Mouse (Mus musculus): ENCODE data around the gene Gpr119. TPM values are rescaled to one million over a fixed set of nuclear protein-coding genes. Genes with fewer than 3 reads are reported as not detected.

Gpr119 gene
- polyA plus RNA-seq (2015; fragmentation: Nextera tagmentation; extraction: Ambion mirVana), result not detected in 2 replicates

- H3K4me3 ChIP-seq, result no peak within 1 kb of the TSS
Measured at GRCm38 (mm10) chrX:48674171-48674570, at the start of gene Gpr119. Gpr119 (minus strand) TSS chrX:48674478.

GRCm38 (mm10) chrX:48712846-48713245 is 38.6 kb upstream of the Gpr119 start:
- Histone ChIP-seq H3K4me1 (no peaks in the 10 kb centered on the region), H3K27ac (no peak overlapping the region), H3K4me2 (replicated peaks) (no peak overlapping the region), H3K27me3 (no peaks in the 10 kb centered on the region), H3K9me3 (no peaks in the 10 kb centered on the region), H3K9ac (no peak overlapping the region), H3K4me3 (no peak overlapping the region), H3K36me3 (peaks cover 20% of the 10 kb centered on the region)
- ATAC-seq (ENCODE audit: low FRiP score, low read depth), result no peak
- 85% methylated on average over 8 of the region's 8 CpGs for WGBS

More at GRCm38 (mm10) chrX:48674171-48674570, at the start of gene Gpr119:
- Histone ChIP-seq H3K36me3 (no peaks in the 10 kb centered on the region), H3K9ac (no peak within 1 kb of the TSS), H3K27ac (no peak within 1 kb of the TSS), H3K4me2 (replicated peaks) (no peak within 1 kb of the TSS), H3K4me1 (no peaks in the 10 kb centered on the region), H3K27me3 (no peaks in the 10 kb centered on the region), H3K9me3 (no peaks in the 10 kb centered on the region)
- no peak for ATAC-seq (ENCODE audit: low FRiP score, low read depth)
- 69% methylated on average over 4 of the region's 4 CpGs for WGBS

DNA sequence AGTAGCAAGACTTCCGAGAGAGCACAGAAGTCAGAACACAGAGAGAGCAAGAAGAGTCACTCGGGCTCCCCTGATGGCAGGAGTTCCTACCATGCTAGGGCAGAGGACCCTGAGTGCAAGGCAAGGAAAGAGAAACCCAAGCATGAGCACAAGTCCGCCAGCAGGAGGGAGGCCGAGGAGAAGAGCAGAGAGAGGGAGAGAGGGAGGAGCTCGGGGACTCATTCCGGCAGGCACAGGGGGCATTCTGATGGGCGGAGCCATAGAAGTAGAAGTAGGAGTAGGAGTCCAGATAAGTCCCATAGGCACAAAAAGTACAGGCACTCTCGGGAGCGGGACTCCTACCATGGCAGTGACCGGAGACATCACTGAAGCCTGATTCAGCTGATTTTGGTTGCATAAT is 35.4 kb upstream of the Gpr119 start:
- Histone ChIP-seq H3K4me2 (replicated peaks) (no peak overlapping the region), H3K9me3 (no peaks in the 10 kb centered on the region), H3K4me1 (no peaks in the 10 kb centered on the region), H3K9ac (no peak overlapping the region), H3K27ac (no peak overlapping the region), H3K4me3 (no peak overlapping the region), H3K27me3 (no peaks in the 10 kb centered on the region), H3K36me3 (peaks cover 20% of the 10 kb centered on the region)
- ATAC-seq (ENCODE audit: low FRiP score, low read depth), result no peak
- 91% methylated on average over 10 of the region's 10 CpGs for WGBS

GRCm38 (mm10) chrX:48694864-48695371 is 20.6 kb upstream of the Gpr119 start, which contains the start of gene Rbmx2:
Rbmx2 (plus strand) TSS chrX:48695004.
- H3K4me2 ChIP-seq (replicated peaks), result peak within 1 kb of the TSS; percentile 66
- H3K27me3 ChIP-seq, result no peaks in the 10 kb centered on the region
- H3K27ac ChIP-seq, result no peak within 1 kb of the TSS
- peaks cover 10% of the 10 kb centered on the region for H3K4me1 ChIP-seq
- no peaks in the 10 kb centered on the region for H3K9me3 ChIP-seq
- peaks cover 6% of the 10 kb centered on the region for H3K36me3 ChIP-seq
- ATAC-seq (ENCODE audit: low FRiP score, low read depth), result peak; percentile 98
- WGBS, result 14% methylated on average over 40 of the region's 42 CpGs
- peak within 1 kb of the TSS; percentile 59 for H3K4me3 ChIP-seq
- peak within 1 kb of the TSS; percentile 67 for H3K9ac ChIP-seq

DNA sequence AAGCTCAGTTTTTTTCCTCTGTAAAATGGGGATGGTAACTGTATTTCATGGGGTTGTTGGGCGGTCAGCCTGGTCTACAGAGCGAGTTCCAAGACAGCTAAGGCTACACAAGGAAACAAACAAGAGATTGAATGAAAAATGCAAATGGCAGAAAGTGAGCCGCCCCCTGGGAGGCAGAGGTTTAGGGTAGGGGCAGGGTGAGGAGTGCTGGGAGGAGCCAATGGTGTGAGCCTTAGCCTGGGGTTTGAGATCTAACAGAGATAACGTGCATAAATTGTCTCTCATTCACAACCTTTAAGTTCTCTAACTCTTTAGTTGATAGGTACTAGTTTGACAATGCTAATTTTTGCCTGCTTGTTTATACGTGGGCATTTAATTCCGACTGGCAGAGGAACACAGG is 20.2 kb upstream of the Gpr119 start:
- Histone ChIP-seq H3K4me2 (replicated peaks) (peak overlapping the region; percentile 59), H3K4me3 (peak overlapping the region; percentile 59), H3K27ac (no peak overlapping the region), H3K4me1 (peaks cover 10% of the 10 kb centered on the region), H3K9me3 (no peaks in the 10 kb centered on the region), H3K9ac (no peak overlapping the region), H3K27me3 (no peaks in the 10 kb centered on the region), H3K36me3 (peaks cover 6% of the 10 kb centered on the region)
- ATAC-seq (ENCODE audit: low FRiP score, low read depth), result peak; percentile 86
- WGBS, result 23% methylated on average over 6 of the region's 6 CpGs

GRCm38 (mm10) chrX:48683857-48684256 is 9.6 kb upstream of the Gpr119 start:
- Histone ChIP-seq H3K36me3 (no peaks in the 10 kb centered on the region), H3K4me2 (replicated peaks) (no peak overlapping the region), H3K9me3 (no peaks in the 10 kb centered on the region), H3K9ac (no peak overlapping the region), H3K27me3 (no peaks in the 10 kb centered on the region), H3K4me1 (no peaks in the 10 kb centered on the region), H3K27ac (no peak overlapping the region), H3K4me3 (no peak overlapping the region)
- ATAC-seq (ENCODE audit: low FRiP score, low read depth), result no peak
- 79% methylated on average over 5 of the region's 5 CpGs for WGBS

DNA sequence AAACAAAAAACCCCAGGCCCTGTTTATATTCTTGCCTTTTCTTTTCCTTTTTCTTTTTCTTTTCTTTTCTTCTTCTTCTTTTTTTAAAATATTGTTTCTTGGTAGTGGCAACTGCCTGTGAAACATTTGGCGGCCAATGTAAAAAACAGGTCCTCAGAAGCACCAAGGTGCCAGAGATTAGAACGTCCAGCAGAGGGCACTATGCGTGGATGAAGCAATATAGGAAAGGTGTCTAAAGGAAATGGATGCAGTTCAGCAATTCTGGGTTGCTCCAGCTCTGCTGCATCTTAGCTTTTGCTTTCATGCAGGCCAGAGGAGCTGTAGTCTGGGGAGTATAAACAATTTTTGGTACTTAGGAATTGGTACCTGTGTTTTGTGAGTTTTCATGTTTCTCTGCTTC is 9.2 kb upstream of the Gpr119 start:
- Histone ChIP-seq H3K36me3 (no peaks in the 10 kb centered on the region), H3K9ac (no peak overlapping the region), H3K9me3 (no peaks in the 10 kb centered on the region), H3K27me3 (no peaks in the 10 kb centered on the region), H3K4me3 (no peak overlapping the region), H3K4me2 (replicated peaks) (no peak overlapping the region), H3K4me1 (no peaks in the 10 kb centered on the region), H3K27ac (no peak overlapping the region)
- ATAC-seq (ENCODE audit: low FRiP score, low read depth), result no peak
- WGBS, result 19% methylated on average over 3 of the region's 3 CpGs

- no peak for ATAC-seq (ENCODE audit: low FRiP score, low read depth)
- WGBS, result 68% methylated on average over 3 of the region's 3 CpGs
- no peaks in the 10 kb centered on the region for H3K36me3 ChIP-seq
- H3K4me2 ChIP-seq (replicated peaks), result no peak overlapping the region
- H3K4me1 ChIP-seq, result no peaks in the 10 kb centered on the region
- no peak overlapping the region for H3K4me3 ChIP-seq
- H3K27ac ChIP-seq, result no peak overlapping the region
- no peak overlapping the region for H3K9ac ChIP-seq
- no peaks in the 10 kb centered on the region for H3K9me3 ChIP-seq
- no peaks in the 10 kb centered on the region for H3K27me3 ChIP-seq
Measured at GRCm38 (mm10) chrX:48671714-48672113, 2.6 kb downstream of the Gpr119 start.

- H3K36me3 ChIP-seq, result no peaks in the 10 kb centered on the region
- no peak overlapping the region for H3K4me3 ChIP-seq
- no peak overlapping the region for H3K27ac ChIP-seq
- H3K27me3 ChIP-seq, result no peaks in the 10 kb centered on the region
- 67% methylated on average over 3 of the region's 3 CpGs for WGBS
- no peak for ATAC-seq (ENCODE audit: low FRiP score, low read depth)
- H3K9ac ChIP-seq, result no peak overlapping the region
- no peaks in the 10 kb centered on the region for H3K4me1 ChIP-seq
- no peaks in the 10 kb centered on the region for H3K9me3 ChIP-seq
- no peak overlapping the region for H3K4me2 ChIP-seq (replicated peaks)
Measured at GRCm38 (mm10) chrX:48669588-48669987, 4.7 kb downstream of the Gpr119 start.

DNA sequence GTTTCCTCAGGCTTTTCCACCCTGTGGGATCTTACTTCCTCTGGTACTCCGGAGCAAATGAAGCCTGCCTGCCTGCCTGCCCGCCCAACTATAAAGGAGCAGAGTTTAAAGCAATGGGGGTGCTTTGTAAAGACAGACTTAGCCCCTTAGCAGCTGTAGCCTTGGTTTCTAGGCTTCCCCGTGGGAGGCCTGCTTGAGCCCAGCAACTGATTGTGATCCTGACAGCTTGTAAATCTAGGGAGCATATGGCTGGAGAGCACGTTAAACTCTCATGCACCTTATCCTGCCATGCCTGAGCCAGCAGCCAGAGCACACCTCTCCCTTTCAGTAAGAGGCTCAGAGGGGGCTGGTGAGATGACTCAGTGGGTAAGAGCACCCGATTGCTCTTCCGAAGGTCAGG is 7.5 kb downstream of the Gpr119 start:
- Histone ChIP-seq H3K27ac (no peak overlapping the region), H3K36me3 (no peaks in the 10 kb centered on the region), H3K27me3 (no peaks in the 10 kb centered on the region), H3K4me2 (replicated peaks) (no peak overlapping the region), H3K9ac (no peak overlapping the region), H3K4me1 (no peaks in the 10 kb centered on the region), H3K4me3 (no peak overlapping the region), H3K9me3 (no peaks in the 10 kb centered on the region)
- WGBS, result 22% methylated on average over 6 of the region's 6 CpGs
- ATAC-seq (ENCODE audit: low FRiP score, low read depth), result no peak

DNA sequence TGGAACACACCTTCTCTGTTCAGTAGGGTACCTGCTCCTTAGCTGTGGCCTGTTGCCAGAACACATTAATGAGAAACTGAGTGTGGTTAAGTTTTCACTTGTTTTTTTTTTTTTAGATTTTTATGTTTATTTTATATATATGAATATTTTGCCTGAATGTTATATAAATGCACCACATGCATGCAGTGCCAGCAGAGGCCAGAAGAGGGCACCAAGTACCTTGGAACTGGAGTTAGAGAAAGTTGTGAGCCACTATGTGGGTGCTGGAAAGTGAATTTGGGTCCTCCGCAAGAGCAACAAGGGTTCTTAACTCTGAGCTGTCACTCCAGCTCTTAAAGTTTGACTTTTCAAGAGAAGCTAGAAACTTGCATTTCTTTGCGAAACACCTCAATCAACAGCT is 30.2 kb downstream of the Gpr119 start:
- Histone ChIP-seq H3K36me3 (no peaks in the 10 kb centered on the region), H3K4me1 (no peaks in the 10 kb centered on the region), H3K9ac (no peak overlapping the region), H3K4me2 (replicated peaks) (no peak overlapping the region), H3K4me3 (no peak overlapping the region), H3K27me3 (no peaks in the 10 kb centered on the region), H3K27ac (no peak overlapping the region), H3K9me3 (no peaks in the 10 kb centered on the region)
- WGBS, result 88% methylated on average over 2 of the region's 2 CpGs
- ATAC-seq (ENCODE audit: low FRiP score, low read depth), result no peak

DNA sequence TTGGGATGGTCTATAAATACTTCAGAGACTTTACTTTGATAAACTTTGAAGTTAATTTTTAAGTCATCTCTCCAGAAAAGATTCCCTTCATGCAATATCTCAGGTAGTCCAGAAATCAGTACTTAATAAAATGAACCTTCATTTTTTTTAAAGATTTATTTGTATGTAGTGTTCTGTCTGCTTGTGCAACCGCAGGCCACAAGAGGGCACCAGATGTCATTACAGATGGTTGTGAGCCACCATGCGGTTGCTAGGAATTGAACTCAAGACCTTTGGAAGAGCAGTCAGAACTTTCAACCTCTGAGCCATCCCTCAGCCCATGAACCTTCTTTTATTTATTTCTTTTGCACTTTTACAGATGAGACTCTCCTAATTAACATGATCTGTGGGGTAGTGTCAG is 37.2 kb downstream of the Gpr119 start:
- Histone ChIP-seq H3K4me1 (no peaks in the 10 kb centered on the region), H3K4me3 (no peak overlapping the region)

GRCm38 (mm10) chrX:48624054-48624420 is 50.2 kb downstream of the Gpr119 start:
- no peak for ATAC-seq (ENCODE audit: low FRiP score, low read depth)
- WGBS, result 24% methylated on average over 9 of the region's 9 CpGs
- peak overlapping the region; percentile 23; the same call in 1 of the 2 replicates for H3K27ac ChIP-seq

More for the DNA sequence above, 37.2 kb downstream of the Gpr119 start:
- no peaks in the 10 kb centered on the region for H3K9me3 ChIP-seq
- no peak for ATAC-seq (ENCODE audit: low FRiP score, low read depth)
- no peaks in the 10 kb centered on the region for H3K27me3 ChIP-seq
- no peak overlapping the region for H3K27ac ChIP-seq
- H3K36me3 ChIP-seq, result peaks cover 4% of the 10 kb centered on the region; the same call in 1 of the 2 replicates
- 64% methylated on average over 2 of the region's 2 CpGs for WGBS
- H3K4me2 ChIP-seq (replicated peaks), result no peak overlapping the region
- no peak overlapping the region for H3K9ac ChIP-seq

More at GRCm38 (mm10) chrX:48624054-48624420, 50.2 kb downstream of the Gpr119 start:
- Histone ChIP-seq H3K4me1 (no peaks in the 10 kb centered on the region), H3K9ac (peak overlapping the region; percentile 61), H3K36me3 (no peaks in the 10 kb centered on the region), H3K4me2 (replicated peaks) (peak overlapping the region; percentile 64), H3K9me3 (no peaks in the 10 kb centered on the region), H3K27me3 (no peaks in the 10 kb centered on the region), H3K4me3 (peak overlapping the region; percentile 50)
